Mouse (Mus musculus): ENCODE measurements around the gene Ctxn1. TPM values are rescaled to one million over a fixed set of nuclear protein-coding genes. Genes with fewer than 3 reads are reported as not detected.

Gene Ctxn1
- total and polyA plus RNA-seq, 3 experiments: 0.68 to 3.2 (median 1.3) TPM

DNA sequence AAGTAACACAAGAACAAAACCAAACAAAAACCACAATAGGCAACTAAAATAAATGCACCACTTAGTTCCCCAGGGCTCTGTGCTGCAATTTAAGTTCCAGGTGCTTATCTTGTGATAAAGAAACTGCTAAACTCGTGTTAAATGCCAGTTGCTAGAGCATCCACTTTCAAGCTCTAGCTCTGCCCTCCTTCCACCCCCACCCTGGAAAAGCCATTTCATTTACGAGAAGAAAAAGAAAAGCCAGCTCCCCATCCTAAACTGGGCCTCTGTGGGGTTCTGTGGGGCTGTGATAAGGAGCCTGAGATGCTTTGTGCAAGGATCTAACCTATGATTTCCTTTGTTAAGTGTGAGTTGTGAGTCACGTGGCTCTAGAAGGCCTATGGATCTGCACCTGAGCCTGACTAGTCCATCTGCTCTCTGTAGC lies 45.1 kb upstream of the Ctxn1 start:
- dilution Hi-C loops (cut with MboI; ENCODE audit: extremely low pct_ligation_motif_present, extremely low pct_unique_long_range_greater_than_20kb, low sequenced_read_pairs): no loop called here
- no peak overlapping the region for H3K27ac ChIP-seq (ENCODE audit: insufficient read depth, low read depth)
- H3K4me2 ChIP-seq (ENCODE audit: insufficient read depth, low read depth, poor library complexity, severe bottlenecking): no peak overlapping the region
- TF ChIP-seq SMC3 (IDR thresholded peaks at IDR 0.05; ENCODE audit: low read depth, low read length): no peak
- no peak for TF ChIP-seq ETS1 (conservative IDR thresholded peaks at IDR 0.05; ENCODE audit: low read depth, low read length)
- no peak for TF ChIP-seq MAFK (IDR thresholded peaks at IDR 0.05; ENCODE audit: insufficient replicate concordance, low read length)
- TF ChIP-seq ELF1 (IDR thresholded peaks at IDR 0.05; ENCODE audit: low read depth, low read length): no peak
- no peak for TF ChIP-seq ZC3H11A (IDR thresholded peaks at IDR 0.05; ENCODE audit: low read depth, low read length)
- TF ChIP-seq PAX5 (IDR thresholded peaks at IDR 0.05; ENCODE audit: low read length): no peak
- no peak for TF ChIP-seq MAX (IDR thresholded peaks at IDR 0.05; ENCODE audit: low read length)
- no peak for TF ChIP-seq BHLHE40 (IDR thresholded peaks at IDR 0.05; ENCODE audit: low read depth, low read length)
- no peak for TF ChIP-seq ZNF384 (IDR thresholded peaks at IDR 0.05; ENCODE audit: low read depth, low read length)
- TF ChIP-seq POLR2A (IDR thresholded peaks at IDR 0.05; ENCODE audit: low read depth, low read length): no peak
- no peak for TF ChIP-seq CHD2 (IDR thresholded peaks at IDR 0.05; ENCODE audit: low read length)
- no peak for TF ChIP-seq JUND (conservative IDR thresholded peaks at IDR 0.05; ENCODE audit: low read depth, low read length)
- no peak for TF ChIP-seq JUN (IDR thresholded peaks at IDR 0.05; ENCODE audit: insufficient read depth, low read depth, low read length)
- TF ChIP-seq GABPA (IDR thresholded peaks at IDR 0.05; ENCODE audit: insufficient replicate concordance, low read depth, low read length): no peak
- TF ChIP-seq E2F4 (IDR thresholded peaks at IDR 0.05; ENCODE audit: insufficient replicate concordance, low read depth, low read length): no peak
- no peak for TF ChIP-seq USF2 (conservative IDR thresholded peaks at IDR 0.05; ENCODE audit: low read depth, low read length)
- TF ChIP-seq RAD21 (IDR thresholded peaks at IDR 0.05; ENCODE audit: low read depth, low read length): no peak
- peaks cover 11% of the 10 kb centered on the region for H3K79me2 ChIP-seq (replicated peaks; ENCODE audit: control insufficient read depth, extremely low read depth, insufficient read depth, poor library complexity, severe bottlenecking)
- DNase-seq (ENCODE audit: extremely low read depth): no peak
- no peak overlapping the region for H3K4me3 ChIP-seq (replicated peaks in 1 of 3; ENCODE audit: low read depth in 2 of 3, low read length in 2 of 3, poor library complexity in 1 of 3)
- peaks cover 73 to 98% of the 10 kb centered on the region in 2 experiments for H3K36me3 ChIP-seq (replicated peaks in 1 of 2; ENCODE audit: control insufficient read depth in 1 of 2, insufficient read depth in 1 of 2, low read length in 1 of 2)
- H3K9me3 ChIP-seq (replicated peaks; ENCODE audit: low read length): no peaks in the 10 kb centered on the region
- no peak overlapping the region for H3K9ac ChIP-seq (ENCODE audit: insufficient read depth, low read depth)
- no peaks in the 10 kb centered on the region for H3K4me1 ChIP-seq (ENCODE audit: control insufficient read depth in 1 of 2, insufficient read depth in 2 of 2)
- in situ Hi-C loops (cut with MboI; ENCODE audit: low pct_ligation_motif_present, low pct_unique_long_range_greater_than_20kb, low sequenced_read_pairs): no loop called here
- H3K27me3 ChIP-seq (replicated peaks): no peaks in the 10 kb centered on the region

DNA sequence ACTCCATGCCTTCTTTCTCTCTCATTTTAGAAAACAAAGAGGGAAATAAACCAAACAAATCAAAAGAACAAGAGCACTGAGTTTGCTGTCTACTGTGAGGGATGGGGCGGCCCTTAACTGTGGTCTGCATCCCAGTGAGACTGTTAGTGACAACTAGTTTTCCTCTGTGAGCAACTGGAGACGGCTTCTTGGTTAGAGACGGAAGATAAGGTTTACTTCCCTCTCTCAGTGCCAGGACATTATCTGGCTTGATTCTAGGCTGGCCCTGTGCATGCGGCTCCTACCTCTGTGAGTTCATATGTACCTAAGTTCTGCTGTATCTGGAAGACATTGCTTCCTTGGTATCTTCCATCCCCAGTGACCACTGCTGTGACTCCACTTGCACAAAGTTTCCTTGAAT lies 38.7 kb upstream of the Ctxn1 start:
- peaks cover 84 to 97% of the 10 kb centered on the region in 2 experiments for H3K36me3 ChIP-seq (replicated peaks in 1 of 2; ENCODE audit: control insufficient read depth in 1 of 2, insufficient read depth in 1 of 2, low read length in 1 of 2)
- no peaks in the 10 kb centered on the region for H3K27me3 ChIP-seq (replicated peaks)
- DNase-seq (ENCODE audit: extremely low read depth): no peak
- dilution Hi-C loops (cut with MboI; ENCODE audit: extremely low pct_ligation_motif_present, extremely low pct_unique_long_range_greater_than_20kb, low sequenced_read_pairs): no loop called here
- H3K9me3 ChIP-seq (replicated peaks; ENCODE audit: low read length): no peaks in the 10 kb centered on the region
- no peak overlapping the region for H3K27ac ChIP-seq (ENCODE audit: insufficient read depth, low read depth)
- no peak overlapping the region for H3K9ac ChIP-seq (ENCODE audit: insufficient read depth, low read depth)
- TF ChIP-seq GABPA (IDR thresholded peaks at IDR 0.05; ENCODE audit: insufficient replicate concordance, low read depth, low read length) (no peak), POLR2A (IDR thresholded peaks at IDR 0.05; ENCODE audit: low read depth, low read length) (no peak), ZKSCAN1 (IDR thresholded peaks at IDR 0.05; ENCODE audit: borderline replicate concordance, low read depth, low read length) (no peak), ETS1 (conservative IDR thresholded peaks at IDR 0.05; ENCODE audit: low read depth, low read length) (no peak), SIN3A (IDR thresholded peaks at IDR 0.05; ENCODE audit: low read length) (no peak), NRF1 (IDR thresholded peaks at IDR 0.05; ENCODE audit: low read depth, low read length) (no peak), RCOR1 (conservative IDR thresholded peaks at IDR 0.05; ENCODE audit: low read depth, low read length) (no peak), USF1 (IDR thresholded peaks at IDR 0.05; ENCODE audit: low read depth, low read length) (no peak)
- in situ Hi-C loops (cut with MboI; ENCODE audit: low pct_ligation_motif_present, low pct_unique_long_range_greater_than_20kb, low sequenced_read_pairs): no loop called here
- peaks cover 7% of the 10 kb centered on the region; the same call in 1 of the 2 replicates for H3K79me2 ChIP-seq (replicated peaks; ENCODE audit: control insufficient read depth, extremely low read depth, insufficient read depth, poor library complexity, severe bottlenecking)
- H3K4me2 ChIP-seq (ENCODE audit: insufficient read depth, low read depth, poor library complexity, severe bottlenecking): no peak overlapping the region
- H3K4me3 ChIP-seq (replicated peaks in 1 of 3; ENCODE audit: low read depth in 2 of 3, low read length in 2 of 3, poor library complexity in 1 of 3): no peak overlapping the region
- H3K4me1 ChIP-seq (ENCODE audit: control insufficient read depth in 1 of 2, insufficient read depth in 2 of 2): no peaks in the 10 kb centered on the region
